Mouse (Mus musculus) liver (tissue): Measurements from ENCODE around the gene Efr3b.

Experiments used
- DNase-seq: peaks from one replicate; pipeline ENCODE4 v3.0.0-alpha.2; 2020; ENCODE audit warnings: mixed read lengths

Efr3b gene

GRCm38 (mm10) chr12:4038061-4039041, at the start of gene Efr3b:
TSS of gene Efr3b (minus strand) at chr12:4038915.
- peak; percentile 83 for DNase-seq

GRCm38 (mm10) chr12:4083441-4083840, 44.7 kb upstream of the Efr3b start:
- no peak for DNase-seq

- peak; percentile 92 for DNase-seq
These were observed 43.7 kb upstream of the Efr3b start, which contains the start of gene Dnajc27 for GRCm38 (mm10) chr12:4082132-4083001. TSS of gene Dnajc27 (plus strand) at chr12:4082583.

GRCm38 (mm10) chr12:4080311-4080710, 41.6 kb upstream of the Efr3b start:
- peak; percentile 70 for DNase-seq

GRCm38 (mm10) chr12:4078069-4078468, 39.4 kb upstream of the Efr3b start:
- no peak for DNase-seq

- no peak for DNase-seq
These were observed 37.7 kb upstream of the Efr3b start for GRCm38 (mm10) chr12:4076383-4076782.

GRCm38 (mm10) chr12:4075407-4075806, 36.7 kb upstream of the Efr3b start:
- DNase-seq: no peak

GRCm38 (mm10) chr12:4071671-4072070, 33.0 kb upstream of the Efr3b start:
- no peak for DNase-seq

GRCm38 (mm10) chr12:4068551-4068950, 29.8 kb upstream of the Efr3b start:
- no peak for DNase-seq

- DNase-seq: no peak
These were observed 28.2 kb upstream of the Efr3b start for GRCm38 (mm10) chr12:4066681-4067459.

- peak; percentile 50 for DNase-seq
These were observed 27.2 kb upstream of the Efr3b start for GRCm38 (mm10) chr12:4065944-4066343.

- DNase-seq: no peak
These were observed 26.8 kb upstream of the Efr3b start for GRCm38 (mm10) chr12:4065498-4065897.

GRCm38 (mm10) chr12:4059683-4060082, 21.0 kb upstream of the Efr3b start:
- DNase-seq: no peak

GRCm38 (mm10) chr12:4058321-4058720, 19.6 kb upstream of the Efr3b start:
- DNase-seq: no peak

GRCm38 (mm10) chr12:4054845-4055244, 16.1 kb upstream of the Efr3b start:
- DNase-seq: no peak

GRCm38 (mm10) chr12:4053643-4054042, 14.9 kb upstream of the Efr3b start:
- no peak for DNase-seq

GRCm38 (mm10) chr12:4050861-4051425, 12.2 kb upstream of the Efr3b start:
- DNase-seq: no peak

- no peak for DNase-seq
These were observed 9.3 kb upstream of the Efr3b start for GRCm38 (mm10) chr12:4048031-4048430.

- DNase-seq: no peak
These were observed 7.3 kb upstream of the Efr3b start for GRCm38 (mm10) chr12:4045992-4046391.

- no peak for DNase-seq
These were observed 3.7 kb upstream of the Efr3b start for GRCm38 (mm10) chr12:4042411-4042810.

GRCm38 (mm10) chr12:4039046-4039445, 331 bp upstream of the Efr3b start:
- no peak for DNase-seq

GRCm38 (mm10) chr12:4037511-4037910, 1.2 kb downstream of the Efr3b start:
- DNase-seq: no peak
